Mouse (Mus musculus) layer of hippocampus, postnatal 10 days (tissue): ENCODE measurements around the gene 1600012H06Rik. TPM values are rescaled to one million over a fixed set of nuclear protein-coding genes. Genes with fewer than 3 reads are reported as not detected.
"Not testable (repeated sequence)": the region's sequence is repeated elsewhere in the genome, so short reads cannot be mapped to it uniquely, and the experiment has no call there.

Experiments used
- DNase-seq, 2 experiments: peaks; one replicate each; pipeline ENCODE4 v3.0.0; 2021; ENCODE audit warnings: low spot score in 2 of 2
- long read RNA-seq: library from polyadenylated mRNA; stranded (forward); transcript quantifications from one replicate; pipeline ENCODE4 v2.0.0, GENCODE M21; 2023
- total RNA-seq, 2 experiments: library from RNA; stranded (reverse); gene quantifications; 2 replicates each; pipeline ENCODE4 v1.2.3; 2021

Gene 1600012H06Rik
- total RNA-seq: 10 to 100 TPM; 19.7 to 21.6 TPM
- long read RNA-seq, transcript 1600012H06Rik-201 (2 exons, 2,506 nt): major isoform, 8 of 41 reads
- long read RNA-seq, partial matches to known transcripts: 0 of 41 reads
- long read RNA-seq, other reads (novel, unspliced or antisense): 31 of 41 reads

GRCm38 (mm10) chr17:14943009-14943728 lies at the start of gene 1600012H06Rik, which contains the start of gene Wdr27:
TSS of gene 1600012H06Rik (plus strand) at chr17:14943184.
TSS of gene Wdr27 (minus strand) at chr17:14943158.
- DNase-seq: peak; percentile 98 to 99

- DNase-seq: not testable (repeated sequence)
These were observed 47.9 kb upstream of the 1600012H06Rik start for GRCm38 (mm10) chr17:14895058-14895457.

- DNase-seq: no peak
These were observed 44.0 kb upstream of the 1600012H06Rik start for GRCm38 (mm10) chr17:14898972-14899371.

- no peak for DNase-seq
These were observed 39.8 kb upstream of the 1600012H06Rik start for GRCm38 (mm10) chr17:14903212-14903611.

GRCm38 (mm10) chr17:14904206-14904605 lies 38.8 kb upstream of the 1600012H06Rik start:
- no peak for DNase-seq

- DNase-seq: peak; percentile 89 to 90
These were observed 38.2 kb upstream of the 1600012H06Rik start for GRCm38 (mm10) chr17:14904637-14905265.

GRCm38 (mm10) chr17:14906611-14907010 lies 36.4 kb upstream of the 1600012H06Rik start:
- DNase-seq: no peak

- no peak for DNase-seq
These were observed 35.8 kb upstream of the 1600012H06Rik start for GRCm38 (mm10) chr17:14907136-14907535.

GRCm38 (mm10) chr17:14909331-14909730 lies 33.7 kb upstream of the 1600012H06Rik start:
- no peak for DNase-seq

- DNase-seq: no peak
These were observed 32.2 kb upstream of the 1600012H06Rik start for GRCm38 (mm10) chr17:14910771-14911170.

GRCm38 (mm10) chr17:14912420-14912819 lies 30.6 kb upstream of the 1600012H06Rik start:
- no peak for DNase-seq

GRCm38 (mm10) chr17:14912981-14913380 lies 30.0 kb upstream of the 1600012H06Rik start:
- no peak for DNase-seq

- DNase-seq: no peak
These were observed 28.6 kb upstream of the 1600012H06Rik start for GRCm38 (mm10) chr17:14914401-14914800.

GRCm38 (mm10) chr17:14917866-14918265 lies 25.1 kb upstream of the 1600012H06Rik start:
- DNase-seq: no peak

- no peak for DNase-seq
These were observed 21.4 kb upstream of the 1600012H06Rik start for GRCm38 (mm10) chr17:14921582-14921981.

- DNase-seq: no peak
These were observed 15.3 kb upstream of the 1600012H06Rik start for GRCm38 (mm10) chr17:14927644-14928218.

- DNase-seq: no peak
These were observed 14.4 kb upstream of the 1600012H06Rik start for GRCm38 (mm10) chr17:14928631-14929030.

- DNase-seq: no peak
These were observed 12.3 kb upstream of the 1600012H06Rik start for GRCm38 (mm10) chr17:14930697-14931096.

GRCm38 (mm10) chr17:14931469-14931868 lies 11.5 kb upstream of the 1600012H06Rik start:
- DNase-seq: no peak

GRCm38 (mm10) chr17:14935280-14935679 lies 7.7 kb upstream of the 1600012H06Rik start:
- not testable (repeated sequence) for DNase-seq

GRCm38 (mm10) chr17:14935841-14936605 lies 7.0 kb upstream of the 1600012H06Rik start:
- DNase-seq: no peak
